Mouse (Mus musculus) gastrocnemius, postnatal 4 days (tissue): ENCODE data around the gene 1700017N19Rik. TPM values are rescaled to one million over a fixed set of nuclear protein-coding genes. Genes with fewer than 3 reads are reported as not detected.

Experiments
- DNase-seq, 2 experiments: peaks; one replicate each; pipeline ENCODE4 v3.0.0; 2021 to 2022; ENCODE audit warnings: low spot score in 2 of 2, mixed read lengths in 2 of 2
- total RNA-seq, 2 experiments: library from RNA; stranded (reverse); gene quantifications; 2 replicates each; pipeline ENCODE4 v1.2.3; 2021

The 1700017N19Rik gene
- total RNA-seq, 2 experiments from 2014 or later = not detected

DNA sequence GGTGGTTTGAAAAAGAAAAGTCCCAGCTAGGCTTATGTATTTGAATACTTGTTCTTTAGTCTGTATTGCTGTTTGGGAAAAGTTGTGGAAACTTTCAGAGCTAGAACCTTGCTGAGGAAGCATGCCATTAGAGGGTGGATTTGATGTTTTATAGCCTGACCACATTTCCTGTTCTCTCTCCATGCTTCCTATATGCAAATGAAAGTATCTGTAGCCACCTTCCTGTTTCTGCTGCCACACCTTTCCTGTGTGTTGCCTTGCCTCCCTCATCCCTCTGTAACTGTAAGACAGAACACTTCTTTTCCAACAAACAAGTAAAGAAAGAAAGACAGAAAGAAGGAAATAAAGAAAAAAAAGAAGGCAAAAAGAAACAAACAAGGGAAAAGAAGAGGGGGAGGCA, 63.9 kb downstream of the 1700017N19Rik start:
- no peak for DNase-seq

GRCm38 (mm10) chr10:100661970-100662590, 71.8 kb downstream of the 1700017N19Rik start:
- no peak for DNase-seq

Other genes starting within 250 kb of the 1700017N19Rik start
- not detected for gene Gm4302, start 249.6 kb upstream of the 1700017N19Rik start, total RNA-seq
- gene Gm4303, start 244.5 kb upstream of the 1700017N19Rik start, total RNA-seq = not detected
- gene Gm4305, start 239.4 kb upstream of the 1700017N19Rik start, total RNA-seq = not detected
- gene Gm4307, start 229.1 kb upstream of the 1700017N19Rik start, total RNA-seq = not detected
- not detected for gene Gm4312, start 207.9 kb upstream of the 1700017N19Rik start, total RNA-seq
- 10 to 100 TPM; 15.1 to 16.7 TPM for gene Tmtc3, start 103.1 kb upstream of the 1700017N19Rik start, total RNA-seq
- 1 to 10 TPM; 4.6 to 5.3 TPM for gene Cep290, start 102.9 kb upstream of the 1700017N19Rik start, total RNA-seq
- gene 4930430F08Rik, start 61 bp upstream of the 1700017N19Rik start, total RNA-seq = 1 to 10 TPM; 9.9 TPM